Mouse (Mus musculus) forebrain, embryonic 15.5 days (tissue): ENCODE measurements around the gene Osbpl3. TPM values are rescaled to one million over a fixed set of nuclear protein-coding genes. Genes with fewer than 3 reads are reported as not detected.
"Not testable (repeated sequence)": the region's sequence is repeated elsewhere in the genome, so short reads cannot be mapped to it uniquely, and the experiment has no call there.

ENCODE experiments used
- ATAC-seq: fragments of 200-750 bp; cut with Nextera tagmentation; replicated peaks from 2 replicates; pipeline ENCODE4 v1.8.0; 2017; ENCODE audit warnings: mild to moderate bottlenecking, moderate TSS enrichment, moderate library complexity
- H3K27ac ChIP-seq: fragments of 300-500 bp; sonication (generic); replicated peaks from 2 replicates; pipeline ENCODE4 v1.5.1; 2015; ENCODE audit warnings: mild to moderate bottlenecking, inconsistent platforms
- H3K27me3 ChIP-seq: fragments of 300-500 bp; sonication (generic); 2 replicates; pipeline ENCODE4 v1.6.1; 2015; ENCODE audit warnings: inconsistent platforms
- H3K36me3 ChIP-seq: fragments of 300-500 bp; sonication (generic); 2 replicates; pipeline ENCODE4 v1.6.1; 2015; ENCODE audit warnings: mild to moderate bottlenecking, inconsistent platforms
- H3K4me1 ChIP-seq: fragments of 300-500 bp; sonication (generic); 2 replicates; pipeline ENCODE4 v1.6.1; 2015; ENCODE audit warnings: inconsistent platforms
- H3K4me2 ChIP-seq: fragments of 300-500 bp; sonication (generic); replicated peaks from 2 replicates; pipeline ENCODE4 v1.6.1; 2015; ENCODE audit warnings: mild to moderate bottlenecking, inconsistent platforms
- H3K4me3 ChIP-seq: fragments of 300-500 bp; sonication (generic); 2 replicates; pipeline ENCODE4 v1.5.1; 2015; ENCODE audit warnings: mild to moderate bottlenecking, inconsistent platforms
- H3K9ac ChIP-seq: fragments of 300-500 bp; sonication (generic); replicated peaks from 2 replicates; pipeline ENCODE4 v1.6.1; 2015; ENCODE audit warnings: mild to moderate bottlenecking, inconsistent platforms
- H3K9me3 ChIP-seq: fragments of 300-500 bp; sonication (generic); 2 replicates; pipeline ENCODE4 v1.6.1; 2016; ENCODE audit warnings: inconsistent platforms
- WGBS: fragments of 180-500 bp; shearing (Covaris S2); methylation state at CpG from one replicate; pipeline ENCODE4 v1.1.7; 2015; ENCODE audit warnings: mixed read lengths; 5-methylcytosine and 5-hydroxymethylcytosine counted together
- polyA plus RNA-seq: library from polyadenylated mRNA; unstranded; fragments of >200 nt; fragmentation: Nextera tagmentation; extraction: Ambion mirVana; gene quantifications from 2 replicates; pipeline ENCODE4 v1.2.1, GENCODE M21; 2015

Gene Osbpl3
- polyA plus RNA-seq, 1 experiment from 2014 or later = 5.0 TPM

DNA sequence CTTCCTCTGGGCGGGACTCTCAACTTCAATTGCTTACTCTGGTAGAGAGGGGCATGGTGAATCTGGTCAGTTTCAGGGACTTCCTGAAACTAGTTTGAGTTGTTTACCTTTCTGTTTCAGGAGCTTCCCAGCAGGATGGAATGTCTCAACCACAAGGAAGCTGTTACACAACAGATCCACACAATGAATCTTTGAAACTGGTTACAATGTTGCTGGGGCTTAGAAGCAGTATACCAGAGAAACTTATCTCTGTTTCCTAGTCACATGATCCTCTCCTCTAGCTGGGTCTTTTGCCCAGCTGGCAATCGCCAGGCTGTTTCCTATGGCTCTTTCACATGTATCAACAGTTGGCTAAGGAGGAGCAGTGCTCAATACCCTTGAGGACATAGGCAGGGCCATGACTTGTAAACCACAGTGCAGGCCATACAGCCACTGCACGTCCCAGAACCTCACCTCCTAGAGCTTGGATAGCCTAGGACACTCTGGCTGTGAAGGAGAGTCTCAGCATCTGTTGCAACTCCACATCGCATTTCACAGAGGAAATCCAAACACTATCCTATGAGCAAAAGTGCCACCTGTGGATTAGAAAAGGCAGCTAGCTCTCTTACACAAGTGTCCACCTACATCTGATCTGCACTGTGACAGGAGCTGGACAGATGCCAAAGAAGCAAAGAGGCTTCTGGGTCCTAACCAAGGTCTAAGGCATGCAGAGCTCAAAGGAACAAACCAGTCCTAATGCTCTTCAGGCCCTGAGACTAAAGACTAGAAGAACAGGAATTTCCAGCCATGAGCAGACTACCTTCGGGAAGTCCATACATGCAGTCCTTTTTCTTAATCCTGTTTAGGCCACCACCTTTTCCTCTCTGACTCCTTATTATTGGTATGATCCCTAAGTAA lies 14.8 kb downstream of the Osbpl3 start:
- no peak for ATAC-seq
- Histone ChIP-seq H3K9me3 (no peaks in the 10 kb centered on the region), H3K27me3 (no peaks in the 10 kb centered on the region), H3K9ac (no peak overlapping the region), H3K4me2 (no peak overlapping the region), H3K4me1 (no peaks in the 10 kb centered on the region), H3K27ac (no peak overlapping the region), H3K36me3 (no peaks in the 10 kb centered on the region), H3K4me3 (no peak overlapping the region)
- WGBS = 93% methylated on average over 5 of the region's 5 CpGs

DNA sequence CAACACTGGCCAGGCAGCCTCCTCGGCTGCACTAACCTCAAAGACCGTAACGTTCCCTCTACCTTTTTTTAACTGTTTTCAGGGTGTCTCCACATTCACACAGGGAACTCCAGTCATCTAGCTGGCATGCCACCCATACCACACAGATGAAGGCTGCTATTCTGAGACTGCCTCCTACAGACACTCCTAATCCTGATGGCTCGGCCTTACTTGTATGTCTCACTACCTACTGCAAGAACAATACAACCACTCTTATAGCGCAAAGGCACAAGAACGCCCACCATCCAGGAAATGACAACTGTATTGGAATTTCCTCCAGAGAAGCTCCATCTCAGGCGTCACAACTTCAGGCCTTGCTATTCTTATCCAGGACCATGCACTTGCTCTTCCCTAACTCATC lies 15.8 kb downstream of the Osbpl3 start:
- ATAC-seq = no peak
- Histone ChIP-seq H3K36me3 (no peaks in the 10 kb centered on the region), H3K27ac (no peak overlapping the region), H3K4me3 (no peak overlapping the region), H3K4me1 (no peaks in the 10 kb centered on the region), H3K27me3 (no peaks in the 10 kb centered on the region), H3K9ac (no peak overlapping the region), H3K4me2 (no peak overlapping the region), H3K9me3 (no peaks in the 10 kb centered on the region)
- WGBS = 92% methylated on average over 7 of the region's 7 CpGs

DNA sequence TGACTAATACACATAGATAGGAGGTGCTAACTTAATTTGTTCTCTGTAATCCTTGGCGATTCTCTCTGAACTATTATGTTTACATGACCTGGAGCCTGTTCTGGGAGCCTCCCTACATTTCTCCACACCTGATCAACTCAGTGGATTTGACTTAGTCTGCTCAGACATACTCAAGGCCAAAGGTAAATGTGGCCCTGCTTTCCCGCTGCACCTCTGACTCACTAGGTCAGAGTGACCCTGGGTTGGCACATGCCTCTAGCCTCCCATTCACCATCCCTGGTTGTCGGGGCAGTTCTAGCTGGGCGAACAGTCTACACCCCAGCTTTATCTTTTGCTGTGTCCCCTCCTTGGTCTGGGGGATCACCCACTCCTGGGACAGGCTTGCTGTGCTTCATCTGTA lies 17.1 kb downstream of the Osbpl3 start:
- H3K9ac ChIP-seq, H3K27me3 ChIP-seq, H3K9me3 ChIP-seq, ATAC-seq, H3K27ac ChIP-seq, H3K4me2 ChIP-seq, H3K36me3 ChIP-seq, H3K4me3 ChIP-seq, H3K4me1 ChIP-seq: not testable (repeated sequence)
- WGBS = 94% methylated on average over 4 of the region's 4 CpGs

DNA sequence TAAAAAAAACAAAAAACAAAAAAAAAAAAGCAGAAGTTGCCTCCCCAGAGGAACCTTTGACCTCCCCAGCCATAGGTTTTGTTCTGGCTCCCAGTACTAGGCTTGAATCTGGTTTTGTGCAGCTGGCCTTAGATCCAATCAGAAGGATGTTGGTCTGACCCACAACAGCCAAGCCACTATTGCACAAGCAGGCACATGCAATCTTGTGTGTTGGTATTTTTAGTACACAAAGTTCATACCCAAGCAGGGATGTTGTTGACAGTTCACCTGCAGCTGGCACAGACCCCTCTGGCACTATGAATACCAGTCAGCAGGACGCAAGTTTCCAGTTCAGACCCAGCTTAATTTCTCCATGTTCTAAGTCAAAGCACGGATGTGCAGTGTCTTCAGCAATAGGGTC lies 18.2 kb downstream of the Osbpl3 start:
- no peak overlapping the region for H3K27ac ChIP-seq
- no peaks in the 10 kb centered on the region for H3K27me3 ChIP-seq
- H3K9ac ChIP-seq = no peak overlapping the region
- no peaks in the 10 kb centered on the region for H3K36me3 ChIP-seq
- no peak for ATAC-seq
- H3K4me2 ChIP-seq = no peak overlapping the region
- WGBS = 95% methylated on average over 2 of the region's 2 CpGs
- peaks cover 3% of the 10 kb centered on the region; the same call in 1 of the 2 replicates for H3K4me1 ChIP-seq
- H3K9me3 ChIP-seq = no peaks in the 10 kb centered on the region
- no peak overlapping the region for H3K4me3 ChIP-seq

DNA sequence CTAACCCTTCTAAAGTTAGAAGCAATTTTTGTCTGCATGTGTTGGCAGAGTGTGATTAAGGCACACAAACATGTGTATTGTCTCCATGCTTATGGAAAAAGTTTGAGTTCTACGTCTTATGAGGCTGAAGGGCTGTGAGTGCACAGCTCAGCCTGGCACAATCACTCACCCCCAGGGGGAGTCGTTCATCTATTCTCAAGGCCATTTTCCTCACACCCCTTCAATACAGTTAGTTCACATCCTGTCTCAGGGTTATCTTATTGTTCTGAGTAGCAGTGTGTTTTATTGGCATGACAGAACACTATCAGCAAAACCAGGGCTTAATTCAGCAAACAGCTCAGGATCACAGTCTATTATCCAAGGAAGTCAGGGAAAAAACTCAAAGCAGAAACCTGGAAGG lies 19.3 kb downstream of the Osbpl3 start:
- ATAC-seq = no peak
- no peak overlapping the region for H3K4me2 ChIP-seq
- no peaks in the 10 kb centered on the region for H3K36me3 ChIP-seq
- H3K4me1 ChIP-seq = peaks cover 8% of the 10 kb centered on the region; the same call in 1 of the 2 replicates
- H3K9ac ChIP-seq = no peak overlapping the region
- H3K9me3 ChIP-seq = no peaks in the 10 kb centered on the region
- H3K27ac ChIP-seq = no peak overlapping the region
- 66% methylated on average over 2 of the region's 2 CpGs for WGBS
- no peaks in the 10 kb centered on the region for H3K27me3 ChIP-seq
- H3K4me3 ChIP-seq = no peak overlapping the region

DNA sequence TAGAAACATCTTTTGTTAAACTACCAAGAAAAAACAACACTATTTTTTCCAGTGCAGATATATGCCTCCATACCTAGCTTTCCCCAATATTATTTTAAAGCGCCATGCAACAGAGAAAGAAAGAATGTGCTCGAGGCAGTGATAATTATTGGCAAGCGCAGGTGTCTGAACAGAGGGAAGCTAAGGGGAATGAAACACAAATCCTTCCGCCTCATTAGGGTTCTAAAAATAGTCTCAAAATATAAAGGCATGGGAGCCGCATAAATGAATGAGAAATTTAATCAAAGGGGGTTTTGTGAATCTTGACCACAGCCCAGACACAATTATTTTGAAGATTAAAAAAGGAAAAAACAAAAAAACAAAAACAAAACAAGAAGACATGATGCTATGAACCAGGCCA lies 23.5 kb downstream of the Osbpl3 start:
- Histone ChIP-seq H3K4me2 (no peak overlapping the region), H3K27ac (peak overlapping the region; percentile 21; the same call in 1 of the 2 replicates), H3K36me3 (no peaks in the 10 kb centered on the region), H3K4me1 (peaks cover 11% of the 10 kb centered on the region), H3K9ac (no peak overlapping the region), H3K4me3 (no peak overlapping the region), H3K27me3 (no peaks in the 10 kb centered on the region), H3K9me3 (no peaks in the 10 kb centered on the region)
- ATAC-seq = no peak
- 16% methylated on average over 5 of the region's 5 CpGs for WGBS

DNA sequence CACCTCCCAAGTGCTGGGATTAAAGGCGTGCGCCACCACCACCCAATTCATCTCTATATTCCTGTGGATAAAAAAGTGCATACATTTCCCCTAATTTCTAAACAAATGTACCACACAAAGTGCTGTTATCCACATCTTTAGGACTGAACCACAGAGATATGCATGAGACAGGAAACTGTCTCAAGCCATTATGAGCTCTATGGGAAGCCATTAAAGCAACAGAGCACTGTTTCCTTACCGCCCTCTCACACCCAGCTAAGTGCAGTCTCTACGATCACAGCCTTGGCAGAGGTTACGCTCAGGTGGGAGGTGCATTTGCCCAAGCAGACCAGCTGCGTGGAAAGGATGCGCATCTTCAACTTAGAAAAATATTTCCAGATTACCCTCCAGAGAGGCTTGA lies 26.7 kb downstream of the Osbpl3 start:
- no peak for ATAC-seq
- peaks cover 11% of the 10 kb centered on the region for H3K4me1 ChIP-seq
- no peak overlapping the region for H3K27ac ChIP-seq
- no peaks in the 10 kb centered on the region for H3K9me3 ChIP-seq
- H3K9ac ChIP-seq = no peak overlapping the region
- H3K4me3 ChIP-seq = no peak overlapping the region
- WGBS = 89% methylated on average over 7 of the region's 7 CpGs
- no peak overlapping the region for H3K4me2 ChIP-seq
- no peaks in the 10 kb centered on the region for H3K36me3 ChIP-seq
- no peaks in the 10 kb centered on the region for H3K27me3 ChIP-seq

DNA sequence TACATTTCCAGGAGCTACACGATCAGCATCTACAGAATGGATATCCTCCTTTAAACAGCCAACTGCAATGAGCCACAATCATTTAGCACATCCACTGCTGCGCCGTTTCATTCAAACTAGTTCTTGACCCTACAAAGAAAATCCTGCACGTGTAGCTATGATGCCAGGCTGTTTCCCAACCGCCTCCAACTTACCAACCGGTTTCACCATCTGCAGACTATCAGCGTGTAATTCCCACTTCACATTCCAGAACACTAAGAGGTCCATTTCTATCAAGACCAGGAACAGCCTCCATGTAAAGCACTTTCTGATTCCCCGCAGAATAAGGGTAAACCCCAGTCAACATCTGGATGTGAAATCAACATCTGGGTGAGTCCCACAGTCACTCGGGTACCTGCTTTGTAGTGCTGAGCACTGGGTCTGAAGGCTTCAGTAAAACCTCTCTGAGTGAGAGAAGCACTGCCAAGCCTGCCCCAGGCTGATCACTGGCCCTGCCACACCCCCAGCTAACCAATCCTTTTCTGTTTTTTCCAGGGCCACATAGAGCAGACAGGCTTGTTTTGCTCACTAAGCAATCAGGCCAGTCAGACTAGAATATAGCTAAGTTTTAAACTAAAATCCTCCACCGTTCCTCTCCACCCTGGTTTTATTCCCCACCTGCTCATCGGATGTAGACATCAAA lies 28.8 kb downstream of the Osbpl3 start:
- H3K36me3 ChIP-seq = no peaks in the 10 kb centered on the region

DNA sequence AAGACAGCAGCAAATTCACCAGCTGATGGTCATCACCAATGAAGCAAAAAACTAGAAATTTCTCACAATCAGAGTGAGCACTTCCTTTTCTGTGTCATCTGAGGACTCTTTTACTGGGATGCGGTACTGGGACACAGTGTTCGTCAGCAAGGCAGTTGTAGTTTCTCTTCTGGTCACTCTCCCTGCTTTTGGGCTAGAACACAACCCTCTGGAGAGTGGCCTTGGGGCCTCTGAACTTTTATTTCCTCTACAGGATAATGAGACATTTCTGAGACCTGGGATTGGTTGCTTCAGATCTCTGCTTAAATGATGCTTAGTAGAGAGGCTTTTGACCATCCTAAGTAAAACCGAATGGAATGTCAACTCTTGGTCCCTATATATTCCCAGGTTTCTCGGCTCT lies 29.4 kb downstream of the Osbpl3 start:
- H3K4me3 ChIP-seq = no peak overlapping the region
- ATAC-seq = no peak
- no peaks in the 10 kb centered on the region for H3K9me3 ChIP-seq
- H3K36me3 ChIP-seq = no peaks in the 10 kb centered on the region
- no peak overlapping the region for H3K4me2 ChIP-seq
- peaks cover 9% of the 10 kb centered on the region; the same call in 1 of the 2 replicates for H3K4me1 ChIP-seq
- no peak overlapping the region for H3K27ac ChIP-seq
- no peaks in the 10 kb centered on the region for H3K27me3 ChIP-seq
- 91% methylated on average over 4 of the region's 4 CpGs for WGBS
- H3K9ac ChIP-seq = no peak overlapping the region

More for the DNA sequence above, 28.8 kb downstream of the Osbpl3 start:
- Histone ChIP-seq H3K9ac (no peak overlapping the region), H3K9me3 (no peaks in the 10 kb centered on the region), H3K4me2 (no peak overlapping the region), H3K4me1 (peaks cover 9% of the 10 kb centered on the region; the same call in 1 of the 2 replicates), H3K27me3 (no peaks in the 10 kb centered on the region), H3K4me3 (no peak overlapping the region), H3K27ac (no peak overlapping the region)
- WGBS = 90% methylated on average over 11 of the region's 11 CpGs
- ATAC-seq = no peak

DNA sequence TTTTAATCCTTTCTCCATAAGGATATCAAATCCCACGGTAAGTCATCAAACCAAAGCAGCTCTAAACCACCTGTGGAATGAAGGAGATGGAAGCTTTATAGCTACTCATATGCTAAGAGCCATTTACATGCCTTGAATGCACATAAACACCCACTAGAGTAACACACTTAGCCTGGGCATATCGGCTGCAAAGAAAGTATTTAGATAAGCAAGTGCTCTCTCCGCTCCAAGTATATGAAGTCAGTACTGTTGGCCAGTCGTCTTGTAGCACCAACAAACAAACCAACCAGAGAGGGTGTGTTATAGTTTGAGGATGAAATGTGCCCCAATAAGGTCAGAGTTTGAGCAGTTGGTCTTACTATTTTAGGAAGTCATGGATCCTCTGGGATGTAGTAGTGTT lies 31.7 kb downstream of the Osbpl3 start:
- no peak for ATAC-seq
- no peak overlapping the region for H3K9ac ChIP-seq
- H3K4me2 ChIP-seq = no peak overlapping the region
- H3K4me1 ChIP-seq = peaks cover 9% of the 10 kb centered on the region; the same call in 1 of the 2 replicates
- WGBS = 94% methylated on average over 4 of the region's 4 CpGs
- H3K27ac ChIP-seq = no peak overlapping the region
- no peaks in the 10 kb centered on the region for H3K27me3 ChIP-seq
- no peaks in the 10 kb centered on the region for H3K36me3 ChIP-seq
- H3K4me3 ChIP-seq = no peak overlapping the region
- no peaks in the 10 kb centered on the region for H3K9me3 ChIP-seq

DNA sequence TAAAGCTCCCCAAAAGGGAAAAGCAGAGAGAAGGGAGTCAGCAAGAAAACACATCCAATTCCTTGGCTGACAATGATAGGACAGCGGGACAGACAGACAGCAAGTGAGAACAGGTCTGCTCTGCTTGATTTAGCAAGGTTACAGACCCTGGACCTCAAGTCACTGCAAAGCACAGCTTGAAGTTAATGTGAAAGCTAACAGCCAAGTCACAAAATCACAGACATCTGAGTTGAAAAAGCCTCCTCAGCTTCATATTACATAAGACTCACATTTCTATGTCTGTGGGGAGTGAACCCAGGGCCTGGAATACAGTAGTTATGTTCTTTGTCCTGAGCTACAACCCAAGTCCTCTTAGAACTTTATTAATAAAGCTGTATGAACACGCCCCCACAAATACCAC lies 35.6 kb downstream of the Osbpl3 start:
- no peak overlapping the region for H3K4me2 ChIP-seq
- H3K27ac ChIP-seq = no peak overlapping the region
- 0 out of 2 replicates have a peak, but pooled peaks cover 5% of the 10 kb centered on the region for H3K4me1 ChIP-seq
- H3K9me3 ChIP-seq = no peaks in the 10 kb centered on the region
- ATAC-seq = no peak
- H3K36me3 ChIP-seq = no peaks in the 10 kb centered on the region
- no peak overlapping the region for H3K9ac ChIP-seq
- WGBS = 78% methylated on average over 2 of the region's 2 CpGs
- H3K27me3 ChIP-seq = no peaks in the 10 kb centered on the region
- H3K4me3 ChIP-seq = no peak overlapping the region

DNA sequence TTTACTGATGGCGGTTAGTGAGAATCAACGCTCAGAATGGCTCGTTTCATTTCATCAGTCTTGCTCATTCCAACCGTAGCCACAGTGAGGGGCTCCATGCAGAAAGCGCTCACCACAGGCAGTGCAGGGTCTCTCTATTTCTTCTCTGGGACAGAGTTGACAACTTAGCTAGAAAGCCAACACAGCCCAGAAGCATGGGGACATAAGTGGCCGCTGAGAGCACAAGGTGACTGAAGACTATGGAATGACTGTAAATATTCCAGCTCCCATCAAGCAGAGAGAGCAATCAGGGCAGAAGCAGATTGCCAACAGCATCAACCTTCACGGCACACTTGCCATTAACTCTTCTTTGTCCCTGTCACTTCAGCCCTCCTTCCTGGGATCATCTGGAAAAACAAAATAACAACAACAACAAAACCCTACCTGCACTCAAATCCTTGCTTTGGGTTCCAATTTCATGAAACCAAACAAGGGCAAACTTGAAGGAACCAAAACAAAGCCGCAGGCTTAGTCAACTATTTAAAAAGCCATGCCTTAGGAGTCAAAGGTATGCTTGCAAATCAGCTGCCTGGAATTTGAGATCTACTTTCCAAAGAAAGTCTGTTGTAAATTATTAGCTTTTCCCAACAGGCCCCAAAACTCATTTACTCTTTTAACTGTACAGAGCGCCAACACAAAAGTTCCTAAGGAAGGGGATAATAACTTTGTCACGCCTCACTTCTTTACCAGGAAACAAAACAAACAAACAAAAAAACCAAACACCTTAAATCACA lies 36.3 kb downstream of the Osbpl3 start:
- no peak for ATAC-seq
- H3K9ac ChIP-seq = no peak overlapping the region
- no peaks in the 10 kb centered on the region for H3K36me3 ChIP-seq
- H3K27me3 ChIP-seq = no peaks in the 10 kb centered on the region
- H3K4me3 ChIP-seq = no peak overlapping the region
- H3K27ac ChIP-seq = no peak overlapping the region
- H3K4me1 ChIP-seq = peaks cover 8% of the 10 kb centered on the region
- H3K4me2 ChIP-seq = no peak overlapping the region
- WGBS = 86% methylated on average over 10 of the region's 10 CpGs
- H3K9me3 ChIP-seq = no peaks in the 10 kb centered on the region
